Mouse (Mus musculus) limb, embryonic 13.5 days (tissue): ENCODE results near the gene Dusp2. TPM values are rescaled to one million over a fixed set of nuclear protein-coding genes. Genes with fewer than 3 reads are reported as not detected.

Experiments used
- ATAC-seq: fragments of 200-750 bp; cut with Nextera tagmentation; 2 replicates; pipeline ENCODE4 v1.8.0; 2017; ENCODE audit warnings: low read depth, moderate number of reproducible peaks, moderate TSS enrichment; ENCODE audit not compliant: low FRiP score
- H3K27ac ChIP-seq: fragments of 300-500 bp; sonication (generic); 2 replicates; pipeline ENCODE4 v1.5.1; 2015; ENCODE audit warnings: inconsistent platforms, mild to moderate bottlenecking, moderate library complexity
- H3K27me3 ChIP-seq: fragments of 300-500 bp; sonication (generic); 2 replicates; pipeline ENCODE4 v1.6.1; 2015; ENCODE audit warnings: mild to moderate bottlenecking, inconsistent platforms
- H3K36me3 ChIP-seq: fragments of 300-500 bp; sonication (generic); 2 replicates; pipeline ENCODE4 v1.6.1; 2015; ENCODE audit warnings: inconsistent platforms, mild to moderate bottlenecking, moderate library complexity
- H3K4me1 ChIP-seq: fragments of 300-500 bp; sonication (generic); 2 replicates; pipeline ENCODE4 v1.6.1; 2015; ENCODE audit warnings: inconsistent platforms
- H3K4me2 ChIP-seq: fragments of 300-500 bp; sonication (generic); replicated peaks from 2 replicates; pipeline ENCODE4 v1.6.1; 2015; ENCODE audit warnings: inconsistent platforms, mild to moderate bottlenecking, moderate library complexity
- H3K4me3 ChIP-seq: fragments of 300-500 bp; sonication (generic); 2 replicates; pipeline ENCODE4 v1.5.1; 2015; ENCODE audit warnings: moderate library complexity, mild to moderate bottlenecking, inconsistent platforms
- H3K9ac ChIP-seq: fragments of 300-500 bp; sonication (generic); 2 replicates; pipeline ENCODE4 v1.6.1; 2015; ENCODE audit warnings: mild to moderate bottlenecking, inconsistent platforms
- H3K9me3 ChIP-seq: fragments of 300-500 bp; sonication (generic); 2 replicates; pipeline ENCODE4 v1.6.1; 2016; ENCODE audit warnings: inconsistent platforms
- WGBS: fragments of 180-500 bp; shearing (Covaris S2); methylation state at CpG from one replicate; pipeline ENCODE4 v1.1.7; 2015; 5-methylcytosine and 5-hydroxymethylcytosine counted together
- polyA plus RNA-seq: library from polyadenylated mRNA; unstranded; fragments of >200 nt; fragmentation: Nextera tagmentation; extraction: Ambion mirVana; gene quantifications from 2 replicates; pipeline ENCODE4 v1.2.1, GENCODE M21; 2015

The Dusp2 gene
- polyA plus RNA-seq, 1 experiment from 2014 or later, result 4.4 TPM

GRCm38 (mm10) chr2:127346334-127346733, 10.4 kb downstream of the Dusp2 start:
- no peaks in the 10 kb centered on the region for H3K36me3 ChIP-seq
- H3K4me3 ChIP-seq, result no peak overlapping the region
- no peak overlapping the region for H3K4me2 ChIP-seq
- no peaks in the 10 kb centered on the region for H3K27me3 ChIP-seq
- H3K9me3 ChIP-seq, result no peaks in the 10 kb centered on the region
- WGBS, result 80% methylated on average over 1 of the region's 1 CpGs
- no peak for ATAC-seq
- H3K27ac ChIP-seq, result no peak overlapping the region
- no peak overlapping the region for H3K9ac ChIP-seq
- H3K4me1 ChIP-seq, result no peaks in the 10 kb centered on the region

- no peaks in the 10 kb centered on the region for H3K4me1 ChIP-seq
- no peak overlapping the region for H3K4me2 ChIP-seq
- no peak overlapping the region for H3K4me3 ChIP-seq
- WGBS, result 81% methylated on average over 13 of the region's 13 CpGs
- ATAC-seq, result no peak
- no peak overlapping the region for H3K27ac ChIP-seq
- H3K9me3 ChIP-seq, result no peaks in the 10 kb centered on the region
- H3K9ac ChIP-seq, result no peak overlapping the region
- no peaks in the 10 kb centered on the region for H3K36me3 ChIP-seq
- no peaks in the 10 kb centered on the region for H3K27me3 ChIP-seq
Observed at GRCm38 (mm10) chr2:127347147-127347985, 11.4 kb downstream of the Dusp2 start.

- 85% methylated on average over 4 of the region's 4 CpGs for WGBS
- Histone ChIP-seq H3K4me3 (no peak overlapping the region), H3K9ac (no peak overlapping the region), H3K27ac (no peak overlapping the region), H3K4me1 (no peaks in the 10 kb centered on the region), H3K9me3 (no peaks in the 10 kb centered on the region), H3K36me3 (no peaks in the 10 kb centered on the region), H3K27me3 (peaks cover 27% of the 10 kb centered on the region), H3K4me2 (no peak overlapping the region)
- no peak for ATAC-seq
Observed at GRCm38 (mm10) chr2:127353881-127354280, 17.9 kb downstream of the Dusp2 start.

- WGBS, result under 1% methylated on average over 47 of the region's 49 CpGs
- peaks cover 82% of the 10 kb centered on the region for H3K27me3 ChIP-seq
- H3K9me3 ChIP-seq, result no peaks in the 10 kb centered on the region
- no peaks in the 10 kb centered on the region for H3K36me3 ChIP-seq
- peaks cover 14% of the 10 kb centered on the region for H3K4me1 ChIP-seq
- H3K27ac ChIP-seq, result no peak within 1 kb of the TSS
- peak within 1 kb of the TSS; percentile 49 for H3K4me3 ChIP-seq
- H3K4me2 ChIP-seq, result peak within 1 kb of the TSS; percentile 81
- ATAC-seq, result peak; percentile 82
- H3K9ac ChIP-seq, result peak within 1 kb of the TSS; percentile 58
Observed at GRCm38 (mm10) chr2:127362459-127363281, 26.7 kb downstream of the Dusp2 start, which contains the start of gene Adra2b. Adra2b (plus strand) TSS chr2:127363208.

- ATAC-seq, result peak; percentile 17; the same call in 1 of the 2 replicates
- Histone ChIP-seq H3K9ac (peak overlapping the region; percentile 58), H3K36me3 (no peaks in the 10 kb centered on the region), H3K27me3 (peaks cover 81% of the 10 kb centered on the region), H3K4me3 (peak overlapping the region; percentile 49), H3K27ac (no peak overlapping the region), H3K4me2 (peak overlapping the region; percentile 81), H3K4me1 (peaks cover 14% of the 10 kb centered on the region), H3K9me3 (no peaks in the 10 kb centered on the region)
- under 1% methylated on average over 28 of the region's 28 CpGs for WGBS
Observed at GRCm38 (mm10) chr2:127363282-127363652, 27.3 kb downstream of the Dusp2 start.

- peak overlapping the region; percentile 81 for H3K4me2 ChIP-seq
- peak overlapping the region; percentile 49 for H3K4me3 ChIP-seq
- no peak for ATAC-seq
- H3K4me1 ChIP-seq, result peaks cover 14% of the 10 kb centered on the region
- 5% methylated on average over 20 of the region's 20 CpGs for WGBS
- no peaks in the 10 kb centered on the region for H3K9me3 ChIP-seq
- peaks cover 84% of the 10 kb centered on the region for H3K27me3 ChIP-seq
- H3K27ac ChIP-seq, result no peak overlapping the region
- H3K36me3 ChIP-seq, result no peaks in the 10 kb centered on the region
- H3K9ac ChIP-seq, result peak overlapping the region; percentile 58; the same call in 1 of the 2 replicates
Observed at GRCm38 (mm10) chr2:127363696-127364095, 27.7 kb downstream of the Dusp2 start.

- H3K4me1 ChIP-seq, result peaks cover 14% of the 10 kb centered on the region
- ATAC-seq, result no peak
- 0 out of 2 replicates have a peak overlapping the region, but pooled peaks have one; percentile 49 for H3K4me3 ChIP-seq
- H3K36me3 ChIP-seq, result no peaks in the 10 kb centered on the region
- WGBS, result 10% methylated on average over 8 of the region's 8 CpGs
- no peaks in the 10 kb centered on the region for H3K9me3 ChIP-seq
- H3K4me2 ChIP-seq, result no peak overlapping the region
- no peak overlapping the region for H3K9ac ChIP-seq
- peaks cover 85% of the 10 kb centered on the region for H3K27me3 ChIP-seq
- no peak overlapping the region for H3K27ac ChIP-seq
Observed at GRCm38 (mm10) chr2:127364452-127364851, 28.5 kb downstream of the Dusp2 start.

- no peak overlapping the region for H3K9ac ChIP-seq
- WGBS, result 52% methylated on average over 10 of the region's 10 CpGs
- no peaks in the 10 kb centered on the region for H3K9me3 ChIP-seq
- H3K27ac ChIP-seq, result no peak overlapping the region
- no peaks in the 10 kb centered on the region for H3K36me3 ChIP-seq
- H3K4me3 ChIP-seq, result no peak overlapping the region
- H3K4me2 ChIP-seq, result no peak overlapping the region
- no peak for ATAC-seq
- H3K27me3 ChIP-seq, result peaks cover 63% of the 10 kb centered on the region
- peaks cover 14% of the 10 kb centered on the region for H3K4me1 ChIP-seq
Observed at GRCm38 (mm10) chr2:127367126-127367820, 31.3 kb downstream of the Dusp2 start.

GRCm38 (mm10) chr2:127369703-127370376, 33.9 kb downstream of the Dusp2 start:
- no peak for ATAC-seq
- 71% methylated on average over 5 of the region's 5 CpGs for WGBS
- Histone ChIP-seq H3K4me2 (no peak overlapping the region), H3K9me3 (no peaks in the 10 kb centered on the region), H3K36me3 (no peaks in the 10 kb centered on the region), H3K9ac (no peak overlapping the region), H3K27me3 (peaks cover 38% of the 10 kb centered on the region), H3K4me1 (no peaks in the 10 kb centered on the region), H3K27ac (no peak overlapping the region), H3K4me3 (no peak overlapping the region)

- Histone ChIP-seq H3K4me1 (no peaks in the 10 kb centered on the region), H3K9ac (no peak overlapping the region), H3K9me3 (no peaks in the 10 kb centered on the region), H3K27ac (no peak overlapping the region), H3K4me2 (no peak overlapping the region; the same call in 1 of the 2 replicates), H3K27me3 (peaks cover 28% of the 10 kb centered on the region), H3K4me3 (no peak overlapping the region), H3K36me3 (no peaks in the 10 kb centered on the region)
- 37% methylated on average over 9 of the region's 9 CpGs for WGBS
- no peak for ATAC-seq
Observed at GRCm38 (mm10) chr2:127370561-127371483, 34.9 kb downstream of the Dusp2 start.

GRCm38 (mm10) chr2:127371484-127371861, 35.5 kb downstream of the Dusp2 start:
- no peak overlapping the region for H3K27ac ChIP-seq
- H3K36me3 ChIP-seq, result no peaks in the 10 kb centered on the region
- H3K4me2 ChIP-seq, result no peak overlapping the region
- H3K4me1 ChIP-seq, result no peaks in the 10 kb centered on the region
- no peak overlapping the region for H3K9ac ChIP-seq
- no peak for ATAC-seq
- 89% methylated on average over 1 of the region's 1 CpGs for WGBS
- no peaks in the 10 kb centered on the region for H3K9me3 ChIP-seq
- no peak overlapping the region for H3K4me3 ChIP-seq
- peaks cover 21% of the 10 kb centered on the region for H3K27me3 ChIP-seq
